Mouse (Mus musculus) MEL (cell line): ENCODE data around the gene Tpst2. TPM values are rescaled to one million over a fixed set of nuclear protein-coding genes. Genes with fewer than 3 reads are reported as not detected.

Experiments used
- DNase-seq: peaks from one replicate; pipeline ENCODE4 v3.0.0; 2011; ENCODE audit warnings: low read depth, low spot score
- H3K27ac ChIP-seq: 2 replicates; pipeline ENCODE4 v1.5.1; 2012; ENCODE audit warnings: low read depth, mild to moderate bottlenecking, control low read depth, low read length, moderate library complexity; ENCODE audit not compliant: control insufficient read depth
- H3K27me3 ChIP-seq, 2 experiments: fragments of 150-350 bp in 1 of 2; sonication (generic) in 1 of 2; 2 replicates each; pipeline ENCODE4 v1.6.1; 2012; ENCODE audit warnings: low read length in 2 of 2, mild to moderate bottlenecking in 2 of 2, improper control_type of control experiment in 1 of 2, moderate library complexity in 1 of 2; ENCODE audit not compliant: insufficient read depth in 2 of 2, control insufficient read depth in 1 of 2
- H3K36me3 ChIP-seq, 2 experiments: 2 replicates each; pipeline ENCODE4 v1.6.1; 2012 to 2014; ENCODE audit warnings: low read length in 2 of 2, improper control_type of control experiment in 1 of 2, inconsistent platforms in 1 of 2, mild to moderate bottlenecking in 1 of 2; ENCODE audit not compliant: insufficient read depth in 2 of 2, control insufficient read depth in 1 of 2
- H3K4me1 ChIP-seq, 2 experiments: fragments of 150-350 bp in 1 of 2; sonication (generic) in 1 of 2; 2 replicates each; pipeline ENCODE4 v1.6.1; 2012; ENCODE audit warnings: low read length in 2 of 2, improper control_type of control experiment in 1 of 2, mild to moderate bottlenecking in 1 of 2; ENCODE audit not compliant: insufficient read depth in 2 of 2, control insufficient read depth in 1 of 2
- H3K4me3 ChIP-seq, 2 experiments: fragments of 150-350 bp in 1 of 2; sonication (generic) in 1 of 2; 2 replicates each; pipeline ENCODE4 v1.5.1; 2012; ENCODE audit warnings: low read depth in 2 of 2, low read length in 2 of 2, mild to moderate bottlenecking in 2 of 2, moderate library complexity in 2 of 2, control low read depth in 1 of 2, improper control_type of control experiment in 1 of 2; ENCODE audit not compliant: control insufficient read depth in 1 of 2, insufficient read depth in 1 of 2
- H3K79me2 ChIP-seq: 2 replicates; pipeline ENCODE4 v1.6.1; 2012; ENCODE audit warnings: mild to moderate bottlenecking, low read length, moderate library complexity; ENCODE audit not compliant: control insufficient read depth, poor library complexity, insufficient read depth
- H3K9ac ChIP-seq: 2 replicates; pipeline ENCODE4 v1.6.1; 2012; ENCODE audit warnings: low read depth, mild to moderate bottlenecking, control low read depth, low read length, moderate library complexity; ENCODE audit not compliant: control insufficient read depth, poor library complexity, severe bottlenecking
- H3K9me3 ChIP-seq: fragments of 150-350 bp; sonication (generic); replicated peaks from 2 replicates; pipeline ENCODE4 v1.6.1; 2012; ENCODE audit warnings: mild to moderate bottlenecking, low read length, improper control_type of control experiment, moderate library complexity; ENCODE audit not compliant: insufficient read depth
- BHLHE40 ChIP-seq: IDR thresholded peaks from 2 replicates; pipeline ENCODE4 v1.6.1; 2012; ENCODE audit warnings: low read depth, mild to moderate bottlenecking, inconsistent platforms, low read length, improper control_type of control experiment, borderline replicate concordance
- CHD1 ChIP-seq: IDR thresholded peaks from 2 replicates; pipeline ENCODE4 v1.6.1; 2012; ENCODE audit warnings: low read depth, mild to moderate bottlenecking, inconsistent platforms, low read length, improper control_type of control experiment
- CHD2 ChIP-seq: IDR thresholded peaks from 2 replicates; pipeline ENCODE4 v1.6.1; 2011; ENCODE audit warnings: low read length, improper control_type of control experiment
- CTCF ChIP-seq, 3 experiments: IDR thresholded peaks in 2 of 3; conservative IDR thresholded peaks in 1 of 3; 2 replicates each; pipeline ENCODE4 v1.5.1; 2011 to 2012; ENCODE audit warnings: low read length in 3 of 3, low read depth in 2 of 3, mild to moderate bottlenecking in 2 of 3, improper control_type of control experiment in 1 of 3, inconsistent platforms in 1 of 3, mixed read lengths in 1 of 3, moderate library complexity in 1 of 3; ENCODE audit not compliant: control insufficient read depth in 1 of 3, insufficient read depth in 1 of 3, poor library complexity in 1 of 3, severe bottlenecking in 1 of 3
- E2F4 ChIP-seq: IDR thresholded peaks from 2 replicates; pipeline ENCODE4 v1.6.1; 2011; ENCODE audit warnings: low read depth, low read length, improper control_type of control experiment, borderline replicate concordance
- ELF1 ChIP-seq: IDR thresholded peaks from 2 replicates; pipeline ENCODE4 v1.6.1; 2014; ENCODE audit warnings: low read depth, mild to moderate bottlenecking, inconsistent platforms, low read length, improper control_type of control experiment, moderate library complexity
- EP300 ChIP-seq, 2 experiments: IDR thresholded peaks; 2 replicates each; pipeline ENCODE4 v1.6.1; 2011; ENCODE audit warnings: improper control_type of control experiment in 2 of 2, low read length in 2 of 2, low read depth in 1 of 2, mild to moderate bottlenecking in 1 of 2
- GABPA ChIP-seq: IDR thresholded peaks from 2 replicates; pipeline ENCODE4 v1.6.1; 2012; ENCODE audit warnings: low read depth, mild to moderate bottlenecking, inconsistent platforms, low read length, improper control_type of control experiment, moderate library complexity
- GATA1 ChIP-seq: IDR thresholded peaks from 2 replicates; pipeline ENCODE4 v1.6.1; 2011; ENCODE audit warnings: low read depth, low read length, improper control_type of control experiment
- HCFC1 ChIP-seq: IDR thresholded peaks from 2 replicates; pipeline ENCODE4 v1.6.1; 2012; ENCODE audit warnings: low read depth, mild to moderate bottlenecking, inconsistent platforms, low read length, improper control_type of control experiment, moderate library complexity
- MAFK ChIP-seq: IDR thresholded peaks from 2 replicates; pipeline ENCODE4 v1.6.1; 2011; ENCODE audit warnings: low read depth, mild to moderate bottlenecking, low read length, improper control_type of control experiment, borderline replicate concordance
- MAZ ChIP-seq: IDR thresholded peaks from 2 replicates; pipeline ENCODE4 v1.6.1; 2012; ENCODE audit warnings: low read depth, mild to moderate bottlenecking, inconsistent platforms, low read length, improper control_type of control experiment
- MXI1 ChIP-seq: IDR thresholded peaks from 2 replicates; pipeline ENCODE4 v1.6.1; 2011; ENCODE audit warnings: mild to moderate bottlenecking, low read depth, low read length, improper control_type of control experiment
- NELFE ChIP-seq: IDR thresholded peaks from 2 replicates; pipeline ENCODE4 v1.6.1; 2011; ENCODE audit warnings: low read depth, low read length, improper control_type of control experiment
- NRF1 ChIP-seq: IDR thresholded peaks from 2 replicates; pipeline ENCODE4 v1.6.1; 2014; ENCODE audit warnings: low read depth, mild to moderate bottlenecking, inconsistent platforms, low read length, improper control_type of control experiment, moderate library complexity; ENCODE audit not compliant: poor library complexity, insufficient read depth, severe bottlenecking
- POLR2AphosphoS5 ChIP-seq: IDR thresholded peaks from 2 replicates; pipeline ENCODE4 v1.6.1; 2012; ENCODE audit warnings: low read depth, borderline replicate concordance, mild to moderate bottlenecking, inconsistent platforms, low read length, moderate library complexity, mixed read lengths
- RAD21 ChIP-seq: IDR thresholded peaks from 2 replicates; pipeline ENCODE4 v1.6.1; 2011; ENCODE audit warnings: mild to moderate bottlenecking, low read depth, low read length, improper control_type of control experiment
- SIN3A ChIP-seq: IDR thresholded peaks from 2 replicates; pipeline ENCODE4 v1.6.1; 2012; ENCODE audit warnings: low read length, improper control_type of control experiment, inconsistent platforms
- SMC3 ChIP-seq: IDR thresholded peaks from 2 replicates; pipeline ENCODE4 v1.6.1; 2011; ENCODE audit warnings: low read depth, low read length, improper control_type of control experiment
- TAL1 ChIP-seq: IDR thresholded peaks from 2 replicates; pipeline ENCODE4 v1.6.1; 2012; ENCODE audit warnings: mild to moderate bottlenecking, inconsistent platforms, low read length, moderate library complexity, mixed read lengths
- TBP ChIP-seq: IDR thresholded peaks from 2 replicates; pipeline ENCODE4 v1.8.0; 2011; ENCODE audit warnings: low read depth, low read length, improper control_type of control experiment
- TCF12 ChIP-seq: IDR thresholded peaks from 2 replicates; pipeline ENCODE4 v1.6.1; 2014; ENCODE audit warnings: low read depth, mild to moderate bottlenecking, inconsistent platforms, low read length, improper control_type of control experiment, moderate library complexity
- USF1 ChIP-seq: IDR thresholded peaks from 2 replicates; pipeline ENCODE4 v1.6.1; 2014; ENCODE audit warnings: low read depth, mild to moderate bottlenecking, inconsistent platforms, low read length, improper control_type of control experiment, moderate library complexity
- USF2 ChIP-seq, 2 experiments: IDR thresholded peaks; 2 replicates each; pipeline ENCODE4 v1.6.1; 2011 to 2012; ENCODE audit warnings: improper control_type of control experiment in 2 of 2, low read length in 2 of 2, borderline replicate concordance in 1 of 2, inconsistent platforms in 1 of 2, low read depth in 1 of 2, mild to moderate bottlenecking in 1 of 2; ENCODE audit not compliant: insufficient read depth in 1 of 2
- ZC3H11A ChIP-seq: IDR thresholded peaks from 2 replicates; pipeline ENCODE4 v1.6.1; 2012; ENCODE audit warnings: low read depth, mild to moderate bottlenecking, inconsistent platforms, low read length, improper control_type of control experiment
- ZKSCAN1 ChIP-seq: IDR thresholded peaks from 2 replicates; pipeline ENCODE4 v1.6.1; 2012; ENCODE audit warnings: low read depth, mild to moderate bottlenecking, inconsistent platforms, low read length, improper control_type of control experiment, moderate library complexity
- ZMIZ1 ChIP-seq: IDR thresholded peaks from 2 replicates; pipeline ENCODE4 v1.6.1; 2012; ENCODE audit warnings: low read depth, mild to moderate bottlenecking, inconsistent platforms, low read length, improper control_type of control experiment, moderate library complexity
- ZNF384 ChIP-seq: IDR thresholded peaks from 2 replicates; pipeline ENCODE4 v1.6.1; 2012; ENCODE audit warnings: low read depth, mild to moderate bottlenecking, inconsistent platforms, low read length, improper control_type of control experiment
- polyA plus RNA-seq, 2 experiments: library from polyadenylated mRNA; stranded (reverse) in 1 of 2; unstranded in 1 of 2; fragments of >175 nt in 1 of 2; fragments of >200 nt in 1 of 2; gene quantifications; 2 replicates each; pipeline versions ENCODE4 v1.2.1 to v1.2.4; 2012; ENCODE audit warnings: low replicate concordance in 2 of 2, low read depth in 1 of 2; ENCODE audit not compliant: insufficient read length in 2 of 2, insufficient read depth in 1 of 2, missing spikeins in 1 of 2
- total RNA-seq: library from RNA; depleted of rRNA; stranded (reverse); fragments of 300-350 nt; gene quantifications from 2 replicates; pipeline ENCODE4 v1.2.3, GENCODE M21; 2012

The Tpst2 gene
- total and polyA plus RNA-seq, 3 experiments: 57.8 to 86.1 TPM; not detected in 1

DNA sequence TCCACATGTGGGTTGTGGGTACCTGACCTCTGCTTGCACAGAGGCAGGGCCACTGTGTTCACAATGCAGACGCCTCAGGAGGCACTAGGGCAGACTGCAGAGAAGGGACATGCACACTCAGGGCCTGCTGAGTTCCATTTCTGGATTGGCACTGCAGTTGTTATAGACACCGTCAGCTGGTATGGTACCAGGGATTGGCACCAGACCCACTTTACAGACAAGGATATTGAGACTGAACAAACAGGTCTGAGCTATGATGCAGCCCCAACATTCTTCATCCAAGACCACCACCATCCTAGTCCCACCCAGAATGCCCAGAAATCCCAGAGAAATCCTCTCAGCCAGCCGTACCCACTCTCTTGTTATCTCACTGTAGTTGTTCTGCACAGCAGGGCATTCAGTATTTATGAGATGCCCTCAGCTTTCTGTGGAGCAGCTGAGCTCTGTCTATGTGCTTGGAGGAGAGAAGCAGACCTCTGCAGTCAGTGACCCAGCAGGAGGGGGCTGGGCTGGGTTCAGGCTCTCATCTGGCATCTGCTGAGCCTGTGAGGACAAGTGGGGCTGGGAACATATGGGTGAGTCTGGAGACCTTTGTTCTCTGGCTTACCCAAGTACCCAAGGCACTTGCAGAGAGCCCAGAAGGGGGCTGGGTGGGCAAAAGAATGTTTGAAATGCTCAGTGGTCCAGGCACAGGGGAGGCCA is 37.6 kb upstream of the Tpst2 start:
- no peaks in the 10 kb centered on the region for H3K27me3 ChIP-seq
- TF ChIP-seq GABPA (no peak), ELF1 (no peak), EP300 (IDR thresholded peaks at IDR 0.05; ENCODE audit: low read depth in 1 of 2, low read length in 2 of 2) (no peak), E2F4 (no peak), CHD1 (no peak), ZNF384 (no peak), TCF12 (no peak), BHLHE40 (no peak), MXI1 (no peak), CTCF (IDR thresholded peaks at IDR 0.05 in 2 of 3, conservative IDR thresholded peaks at IDR 0.05 in 1 of 3; ENCODE audit: control insufficient read depth in 1 of 3, insufficient read depth in 1 of 3, low read depth in 2 of 3, low read length in 3 of 3, poor library complexity in 1 of 3, severe bottlenecking in 1 of 3) (no peak), MAFK (no peak), TBP (no peak), TAL1 (no peak)
- TF ChIP-seq, all 39 proteins: peak for 0
- Histone ChIP-seq H3K27ac (no peak overlapping the region), H3K79me2 (no peaks in the 10 kb centered on the region), H3K4me3 (no peak overlapping the region), H3K9me3 (no peaks in the 10 kb centered on the region), H3K9ac (no peak overlapping the region), H3K4me1 (peaks cover 4 to 16% of the 10 kb centered on the region in 2 experiments; a peak in 3 of 4 replicates), H3K36me3 (peaks cover 0 to 4% of the 10 kb centered on the region in 2 experiments; a peak in 1 of 4 replicates)
- DNase-seq: no peak

DNA sequence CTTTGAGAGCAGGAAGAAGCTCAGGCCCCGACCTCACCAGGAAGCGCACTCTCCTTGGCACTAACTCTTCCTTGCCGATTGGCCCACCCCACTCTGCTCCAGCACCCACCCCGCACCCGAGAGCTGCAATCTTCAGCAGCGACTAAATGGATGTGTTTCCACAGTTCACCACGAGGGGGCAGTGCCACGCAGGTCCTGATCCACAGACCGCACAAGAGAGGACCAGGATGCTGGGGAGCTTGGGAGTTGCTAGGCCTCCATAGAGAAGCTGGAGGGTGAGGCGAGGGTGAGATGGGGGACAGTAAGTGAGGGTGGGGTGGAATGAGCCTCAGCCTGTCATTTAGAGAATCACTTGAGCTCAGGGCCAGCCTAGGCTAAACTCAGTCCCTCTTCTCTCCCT is 35.7 kb upstream of the Tpst2 start:
- peaks cover 4 to 16% of the 10 kb centered on the region in 2 experiments; a peak in 3 of 4 replicates for H3K4me1 ChIP-seq

More for the DNA sequence above, 35.7 kb upstream of the Tpst2 start:
- Histone ChIP-seq H3K27ac (no peak overlapping the region), H3K9me3 (no peaks in the 10 kb centered on the region), H3K9ac (peak overlapping the region; percentile 6), H3K79me2 (no peaks in the 10 kb centered on the region), H3K4me3 (peak overlapping the region in 1 of 2 experiments; percentile 30; a peak in 2 of 4 replicates), H3K36me3 (peaks cover 0 to 4% of the 10 kb centered on the region in 2 experiments; a peak in 2 of 4 replicates), H3K27me3 (no peaks in the 10 kb centered on the region)
- DNase-seq: peak; percentile 86
- no peak for TF ChIP-seq USF2 (IDR thresholded peaks at IDR 0.05; ENCODE audit: borderline replicate concordance in 1 of 2, insufficient read depth in 1 of 2, low read depth in 1 of 2, low read length in 2 of 2)
- TF ChIP-seq USF1: no peak
- no peak for TF ChIP-seq HCFC1
- no peak for TF ChIP-seq NRF1
- no peak for TF ChIP-seq ZMIZ1
- TF ChIP-seq GATA1: no peak
- no peak for TF ChIP-seq NELFE
- peak; percentile 67 to 96 (median 95) for TF ChIP-seq CTCF (IDR thresholded peaks at IDR 0.05 in 2 of 3, conservative IDR thresholded peaks at IDR 0.05 in 1 of 3; ENCODE audit: control insufficient read depth in 1 of 3, insufficient read depth in 1 of 3, low read depth in 2 of 3, low read length in 3 of 3, poor library complexity in 1 of 3, severe bottlenecking in 1 of 3)
- no peak for TF ChIP-seq TBP
- TF ChIP-seq SIN3A: peak; percentile 27; the same call in 1 of the 2 replicates
- TF ChIP-seq MAZ: peak; percentile 73
- TF ChIP-seq TCF12: no peak
- 0 out of 2 replicates have a peak, but pooled peaks have one; percentile 10 for TF ChIP-seq ZNF384
- no peak for TF ChIP-seq CHD2
- no peak for TF ChIP-seq POLR2AphosphoS5
- TF ChIP-seq ZC3H11A: peak; percentile 92
- no peak for TF ChIP-seq EP300 (IDR thresholded peaks at IDR 0.05; ENCODE audit: low read depth in 1 of 2, low read length in 2 of 2)
- peak; percentile 92 for TF ChIP-seq RAD21
- TF ChIP-seq CHD1: no peak
- no peak for TF ChIP-seq ZKSCAN1
- peak; percentile 97 for TF ChIP-seq SMC3
